Mouse (Mus musculus): ENCODE measurements around the gene Lpin1. TPM values are rescaled to one million over a fixed set of nuclear protein-coding genes. Genes with fewer than 3 reads are reported as not detected.

Lpin1 gene
- polyA plus RNA-seq, 1 experiment from 2014 or later = 4.7 TPM

- no peak overlapping the region for H3K9ac ChIP-seq (ENCODE audit: low read depth, low read length)
- H3K9me3 ChIP-seq (replicated peaks; ENCODE audit: low read length) = no peaks in the 10 kb centered on the region
- peaks cover 36% of the 10 kb centered on the region; the same call in 1 of the 2 replicates for H3K36me3 ChIP-seq (ENCODE audit: insufficient read depth, low read length)
- H3K4me2 ChIP-seq (ENCODE audit: low read length) = no peak overlapping the region
- ATAC-seq (replicated peaks; ENCODE audit: low FRiP score, low read depth) = no peak
- 83% methylated on average over 5 of the region's 5 CpGs for WGBS
- H3K4me1 ChIP-seq (replicated peaks; ENCODE audit: insufficient read depth, low read length) = no peaks in the 10 kb centered on the region
- H3K27ac ChIP-seq = no peak overlapping the region
- no peaks in the 10 kb centered on the region for H3K27me3 ChIP-seq (ENCODE audit: insufficient read depth, low read length)
- no peak for TF ChIP-seq CTCF (IDR thresholded peaks at IDR 0.05; ENCODE audit: low read depth)
- no peak overlapping the region for H3K4me3 ChIP-seq (replicated peaks; ENCODE audit: low read depth, low read length)
- DNase-seq (ENCODE audit: low spot score) = no peak
These were observed 69.2 kb downstream of the Lpin1 start for GRCm38 (mm10) chr12:16541606-16542005.

GRCm38 (mm10) chr12:16540712-16541111, 70.1 kb downstream of the Lpin1 start:
- no peak overlapping the region for H3K4me3 ChIP-seq (replicated peaks; ENCODE audit: low read depth, low read length)
- no peak overlapping the region for H3K4me2 ChIP-seq (ENCODE audit: low read length)
- DNase-seq (ENCODE audit: low spot score) = no peak
- H3K27ac ChIP-seq = no peak overlapping the region
- WGBS = 82% methylated on average over 8 of the region's 8 CpGs
- H3K36me3 ChIP-seq (ENCODE audit: insufficient read depth, low read length) = peaks cover 37% of the 10 kb centered on the region; the same call in 1 of the 2 replicates
- TF ChIP-seq CTCF (IDR thresholded peaks at IDR 0.05; ENCODE audit: low read depth) = no peak
- H3K4me1 ChIP-seq (replicated peaks; ENCODE audit: insufficient read depth, low read length) = no peaks in the 10 kb centered on the region
- H3K27me3 ChIP-seq (ENCODE audit: insufficient read depth, low read length) = no peaks in the 10 kb centered on the region
- no peaks in the 10 kb centered on the region for H3K9me3 ChIP-seq (replicated peaks; ENCODE audit: low read length)
- ATAC-seq (replicated peaks; ENCODE audit: low FRiP score, low read depth) = no peak
- no peak overlapping the region for H3K9ac ChIP-seq (ENCODE audit: low read depth, low read length)

GRCm38 (mm10) chr12:16539965-16540661, 70.7 kb downstream of the Lpin1 start:
- H3K4me2 ChIP-seq (ENCODE audit: low read length) = no peak overlapping the region
- H3K27ac ChIP-seq = no peak overlapping the region
- DNase-seq (ENCODE audit: low spot score) (no peak), ATAC-seq (replicated peaks; ENCODE audit: low FRiP score, low read depth) (no peak)
- no peak overlapping the region for H3K4me3 ChIP-seq (replicated peaks; ENCODE audit: low read depth, low read length)
- no peak overlapping the region for H3K9ac ChIP-seq (ENCODE audit: low read depth, low read length)
- 84% methylated on average over 5 of the region's 5 CpGs for WGBS
- H3K27me3 ChIP-seq (ENCODE audit: insufficient read depth, low read length) = no peaks in the 10 kb centered on the region
- no peaks in the 10 kb centered on the region for H3K9me3 ChIP-seq (replicated peaks; ENCODE audit: low read length)
- peaks cover 37% of the 10 kb centered on the region; the same call in 1 of the 2 replicates for H3K36me3 ChIP-seq (ENCODE audit: insufficient read depth, low read length)
- no peaks in the 10 kb centered on the region for H3K4me1 ChIP-seq (replicated peaks; ENCODE audit: insufficient read depth, low read length)
- TF ChIP-seq CTCF (IDR thresholded peaks at IDR 0.05; ENCODE audit: low read depth) = no peak

- Histone ChIP-seq H3K9me3 (replicated peaks; ENCODE audit: low read length) (no peaks in the 10 kb centered on the region), H3K4me2 (ENCODE audit: low read length) (no peak overlapping the region), H3K9ac (ENCODE audit: low read depth, low read length) (no peak overlapping the region), H3K36me3 (ENCODE audit: insufficient read depth, low read length) (peaks cover 9% of the 10 kb centered on the region; the same call in 1 of the 2 replicates), H3K4me3 (replicated peaks; ENCODE audit: low read depth, low read length) (no peak overlapping the region), H3K27me3 (ENCODE audit: insufficient read depth, low read length) (no peaks in the 10 kb centered on the region), H3K4me1 (replicated peaks; ENCODE audit: insufficient read depth, low read length) (no peaks in the 10 kb centered on the region), H3K27ac (no peak overlapping the region)
- peak; percentile 94 for DNase-seq (ENCODE audit: low spot score)
- ATAC-seq (replicated peaks; ENCODE audit: low FRiP score, low read depth) = no peak; the same call in 1 of the 2 replicates
- TF ChIP-seq CTCF (IDR thresholded peaks at IDR 0.05; ENCODE audit: low read depth) = peak; percentile 83
- WGBS = 22% methylated on average over 4 of the region's 4 CpGs
These were observed 77.4 kb downstream of the Lpin1 start for GRCm38 (mm10) chr12:16533331-16533828.

- Histone ChIP-seq H3K9me3 (replicated peaks; ENCODE audit: low read length) (no peaks in the 10 kb centered on the region), H3K9ac (ENCODE audit: low read depth, low read length) (no peak overlapping the region), H3K4me3 (replicated peaks; ENCODE audit: low read depth, low read length) (no peak overlapping the region), H3K27ac (no peak overlapping the region), H3K27me3 (ENCODE audit: insufficient read depth, low read length) (no peaks in the 10 kb centered on the region), H3K4me1 (replicated peaks; ENCODE audit: insufficient read depth, low read length) (no peaks in the 10 kb centered on the region), H3K4me2 (ENCODE audit: low read length) (no peak overlapping the region), H3K36me3 (ENCODE audit: insufficient read depth, low read length) (peaks cover 7% of the 10 kb centered on the region; the same call in 1 of the 2 replicates)
- no peak for TF ChIP-seq CTCF (IDR thresholded peaks at IDR 0.05; ENCODE audit: low read depth)
- DNase-seq (ENCODE audit: low spot score) = no peak
- WGBS = 39% methylated on average over 7 of the region's 7 CpGs
- ATAC-seq (replicated peaks; ENCODE audit: low FRiP score, low read depth) = no peak; the same call in 1 of the 2 replicates
These were observed 77.9 kb downstream of the Lpin1 start for GRCm38 (mm10) chr12:16532860-16533230.

- Histone ChIP-seq H3K4me3 (replicated peaks; ENCODE audit: low read depth, low read length) (no peak overlapping the region), H3K4me2 (ENCODE audit: low read length) (no peak overlapping the region), H3K27ac (no peak overlapping the region), H3K4me1 (replicated peaks; ENCODE audit: insufficient read depth, low read length) (no peaks in the 10 kb centered on the region), H3K9ac (ENCODE audit: low read depth, low read length) (no peak overlapping the region), H3K27me3 (ENCODE audit: insufficient read depth, low read length) (no peaks in the 10 kb centered on the region), H3K36me3 (ENCODE audit: insufficient read depth, low read length) (0 out of 2 replicates have a peak, but pooled peaks cover 4% of the 10 kb centered on the region), H3K9me3 (replicated peaks; ENCODE audit: low read length) (no peaks in the 10 kb centered on the region)
- no peak for TF ChIP-seq CTCF (IDR thresholded peaks at IDR 0.05; ENCODE audit: low read depth)
- DNase-seq (ENCODE audit: low spot score) (no peak), ATAC-seq (replicated peaks; ENCODE audit: low FRiP score, low read depth) (no peak)
- 67% methylated on average over 15 of the region's 15 CpGs for WGBS
These were observed 78.6 kb downstream of the Lpin1 start for GRCm38 (mm10) chr12:16531956-16532859.
